Mouse (Mus musculus): ENCODE measurements around the gene Eaf2. TPM values are rescaled to one million over a fixed set of nuclear protein-coding genes. Genes with fewer than 3 reads are reported as not detected.

The Eaf2 gene
- total and polyA plus RNA-seq, 3 experiments = 0.27 to 0.68 TPM; not detected in 1

GRCm38 (mm10) chr16:36903156-36903555 is 28.4 kb upstream of the Eaf2 start:
- H3K79me2 ChIP-seq (ENCODE audit: control insufficient read depth, insufficient read depth, low read length, poor library complexity) = no peaks in the 10 kb centered on the region
- H3K27ac ChIP-seq (ENCODE audit: control insufficient read depth, low read depth, low read length) = no peak overlapping the region
- no peaks in the 10 kb centered on the region for H3K4me1 ChIP-seq (ENCODE audit: control insufficient read depth in 1 of 2, insufficient read depth in 2 of 2, low read length in 2 of 2)
- no peak for DNase-seq (ENCODE audit: low read depth, low spot score)
- no peak overlapping the region for H3K4me3 ChIP-seq (ENCODE audit: control insufficient read depth in 1 of 2, insufficient read depth in 1 of 2, low read depth in 2 of 2, low read length in 2 of 2)
- no peak overlapping the region for H3K9ac ChIP-seq (ENCODE audit: control insufficient read depth, low read depth, low read length, poor library complexity, severe bottlenecking)
- H3K27me3 ChIP-seq (ENCODE audit: control insufficient read depth in 1 of 2, insufficient read depth in 2 of 2, low read length in 2 of 2) = no peaks in the 10 kb centered on the region
- H3K9me3 ChIP-seq (replicated peaks; ENCODE audit: insufficient read depth, low read length) = no peaks in the 10 kb centered on the region
- no peak for TF ChIP-seq NRF1 (IDR thresholded peaks at IDR 0.05; ENCODE audit: insufficient read depth, low read depth, low read length, poor library complexity, severe bottlenecking)
- TF ChIP-seq MXI1 (IDR thresholded peaks at IDR 0.05; ENCODE audit: low read depth, low read length) = no peak
- TF ChIP-seq MAX (IDR thresholded peaks at IDR 0.05; ENCODE audit: low read length) = no peak
- peaks cover 0 to 2% of the 10 kb centered on the region in 2 experiments; a peak in 2 of 4 replicates for H3K36me3 ChIP-seq (ENCODE audit: control insufficient read depth in 1 of 2, insufficient read depth in 2 of 2, low read length in 2 of 2)

- Histone ChIP-seq H3K36me3 (ENCODE audit: control insufficient read depth in 1 of 2, insufficient read depth in 2 of 2, low read length in 2 of 2) (no peaks in the 10 kb centered on the region; a peak in 2 of 4 replicates), H3K27me3 (ENCODE audit: control insufficient read depth in 1 of 2, insufficient read depth in 2 of 2, low read length in 2 of 2) (no peaks in the 10 kb centered on the region), H3K27ac (ENCODE audit: control insufficient read depth, low read depth, low read length) (no peak overlapping the region), H3K9ac (ENCODE audit: control insufficient read depth, low read depth, low read length, poor library complexity, severe bottlenecking) (no peak overlapping the region), H3K79me2 (ENCODE audit: control insufficient read depth, insufficient read depth, low read length, poor library complexity) (no peaks in the 10 kb centered on the region), H3K9me3 (replicated peaks; ENCODE audit: insufficient read depth, low read length) (no peaks in the 10 kb centered on the region), H3K4me3 (ENCODE audit: control insufficient read depth in 1 of 2, insufficient read depth in 1 of 2, low read depth in 2 of 2, low read length in 2 of 2) (no peak overlapping the region), H3K4me1 (ENCODE audit: control insufficient read depth in 1 of 2, insufficient read depth in 2 of 2, low read length in 2 of 2) (no peaks in the 10 kb centered on the region)
- no peak for DNase-seq (ENCODE audit: low read depth, low spot score)
- no peak for TF ChIP-seq USF1 (IDR thresholded peaks at IDR 0.05; ENCODE audit: low read depth, low read length)
- no peak for TF ChIP-seq NRF1 (IDR thresholded peaks at IDR 0.05; ENCODE audit: insufficient read depth, low read depth, low read length, poor library complexity, severe bottlenecking)
- TF ChIP-seq EP300 (IDR thresholded peaks at IDR 0.05; ENCODE audit: low read depth in 1 of 2, low read length in 2 of 2) = no peak
- no peak for TF ChIP-seq ZC3H11A (IDR thresholded peaks at IDR 0.05; ENCODE audit: low read depth, low read length)
- TF ChIP-seq ZNF384 (IDR thresholded peaks at IDR 0.05; ENCODE audit: low read depth, low read length) = no peak
Observed at GRCm38 (mm10) chr16:36896712-36897111, 21.9 kb upstream of the Eaf2 start.

- Histone ChIP-seq H3K9ac (ENCODE audit: control insufficient read depth, low read depth, low read length, poor library complexity, severe bottlenecking) (no peak overlapping the region), H3K79me2 (ENCODE audit: control insufficient read depth, insufficient read depth, low read length, poor library complexity) (no peaks in the 10 kb centered on the region), H3K9me3 (replicated peaks; ENCODE audit: insufficient read depth, low read length) (no peaks in the 10 kb centered on the region), H3K4me3 (ENCODE audit: control insufficient read depth in 1 of 2, insufficient read depth in 1 of 2, low read depth in 2 of 2, low read length in 2 of 2) (no peak overlapping the region), H3K36me3 (ENCODE audit: control insufficient read depth in 1 of 2, insufficient read depth in 2 of 2, low read length in 2 of 2) (peaks cover 0 to 15% of the 10 kb centered on the region in 2 experiments; a peak in 2 of 4 replicates), H3K27me3 (ENCODE audit: control insufficient read depth in 1 of 2, insufficient read depth in 2 of 2, low read length in 2 of 2) (no peaks in the 10 kb centered on the region), H3K27ac (ENCODE audit: control insufficient read depth, low read depth, low read length) (no peak overlapping the region), H3K4me1 (ENCODE audit: control insufficient read depth in 1 of 2, insufficient read depth in 2 of 2, low read length in 2 of 2) (peaks cover 9 to 10% of the 10 kb centered on the region in 2 experiments)
- no peak for DNase-seq (ENCODE audit: low read depth, low spot score)
- TF ChIP-seq TBP (IDR thresholded peaks at IDR 0.05; ENCODE audit: low read depth, low read length) (no peak), CHD2 (IDR thresholded peaks at IDR 0.05; ENCODE audit: low read length) (no peak), ZC3H11A (IDR thresholded peaks at IDR 0.05; ENCODE audit: low read depth, low read length) (no peak), NRF1 (IDR thresholded peaks at IDR 0.05; ENCODE audit: insufficient read depth, low read depth, low read length, poor library complexity, severe bottlenecking) (no peak), CHD1 (IDR thresholded peaks at IDR 0.05; ENCODE audit: low read depth, low read length) (no peak), SMC3 (IDR thresholded peaks at IDR 0.05; ENCODE audit: low read depth, low read length) (no peak)
Observed at GRCm38 (mm10) chr16:36893317-36893716, 18.5 kb upstream of the Eaf2 start.
